Mouse (Mus musculus) lung, postnatal 0 days (tissue): ENCODE data around the gene Rfng.

ENCODE experiments used
- CTCF ChIP-seq: IDR thresholded peaks from 2 replicates; pipeline ENCODE4 v1.5.1; 2016; ENCODE audit warnings: antibody characterized with exemption, mild to moderate bottlenecking
- EP300 ChIP-seq: IDR thresholded peaks from 2 replicates; pipeline ENCODE4 v1.6.1; 2016; ENCODE audit warnings: antibody characterized with exemption, mild to moderate bottlenecking, control low read depth

- TF ChIP-seq CTCF = no peak
- peak; percentile 99 for TF ChIP-seq EP300
These were observed 39.8 kb downstream of the Rfng start for GRCm38 (mm10) chr11:120744121-120744701.
